Mouse (Mus musculus) CH12.LX (cell line): Measurements from ENCODE around the gene Nxpe3. TPM values are rescaled to one million over a fixed set of nuclear protein-coding genes. Genes with fewer than 3 reads are reported as not detected.
A peak's percentile ranks its signal among the peaks of the same experiment; 100 is the strongest.

Experiments used
- DNase-seq: peaks from one replicate; pipeline ENCODE4 v3.0.0-alpha.2; 2013; ENCODE audit errors: extremely low read depth
- H3K27ac ChIP-seq: 2 replicates; pipeline ENCODE4 v1.5.1; 2012; ENCODE audit warnings: low read depth, mild to moderate bottlenecking, control low read depth, moderate library complexity; ENCODE audit not compliant: insufficient read depth
- H3K27me3 ChIP-seq: replicated peaks from 2 replicates; pipeline ENCODE3; 2012; ENCODE audit warnings: inconsistent platforms
- H3K36me3 ChIP-seq, 2 experiments: replicated peaks in 1 of 2; 2 replicates each; pipeline versions ENCODE3 to v1.6.1; 2012; ENCODE audit warnings: inconsistent platforms in 1 of 2, low read length in 1 of 2, mild to moderate bottlenecking in 1 of 2, mixed read lengths in 1 of 2, moderate library complexity in 1 of 2; ENCODE audit not compliant: control insufficient read depth in 1 of 2, insufficient read depth in 1 of 2
- H3K4me1 ChIP-seq, 2 experiments: 2 replicates each; pipeline ENCODE4 v1.6.1; 2012; ENCODE audit warnings: inconsistent platforms in 1 of 2, moderate library complexity in 1 of 2; ENCODE audit not compliant: insufficient read depth in 2 of 2, control insufficient read depth in 1 of 2
- H3K4me2 ChIP-seq: 2 replicates; pipeline ENCODE4 v1.6.1; 2012; ENCODE audit warnings: low read depth, mild to moderate bottlenecking, control low read depth; ENCODE audit not compliant: poor library complexity, insufficient read depth, severe bottlenecking
- H3K4me3 ChIP-seq, 3 experiments: fragments of 150-350 bp in 1 of 3; sonication (generic) in 1 of 3; replicated peaks in 1 of 3; 2 replicates each; pipeline versions ENCODE3 to v1.5.1; 2011 to 2012; ENCODE audit warnings: low read depth in 2 of 3, low read length in 2 of 3, mild to moderate bottlenecking in 2 of 3, moderate library complexity in 2 of 3, control low read depth in 1 of 3, improper control_type of control experiment in 1 of 3, inconsistent platforms in 1 of 3, mixed read lengths in 1 of 3; ENCODE audit not compliant: poor library complexity in 1 of 3
- H3K79me2 ChIP-seq: replicated peaks from 2 replicates; pipeline ENCODE4 v1.6.1; 2012; ENCODE audit warnings: mild to moderate bottlenecking, moderate library complexity; ENCODE audit not compliant: control insufficient read depth, poor library complexity, insufficient read depth, severe bottlenecking; ENCODE audit errors: extremely low read depth
- H3K9ac ChIP-seq: 2 replicates; pipeline ENCODE4 v1.6.1; 2012; ENCODE audit warnings: low read depth, mild to moderate bottlenecking, control low read depth, moderate library complexity; ENCODE audit not compliant: insufficient read depth
- H3K9me3 ChIP-seq: replicated peaks from 2 replicates; pipeline ENCODE3; 2012; ENCODE audit warnings: low read length, inconsistent platforms, mixed read lengths
- CHD1 ChIP-seq: IDR thresholded peaks from 2 replicates; pipeline ENCODE4 v1.6.1; 2012; ENCODE audit warnings: low read depth, low read length, improper control_type of control experiment, inconsistent platforms
- CHD2 ChIP-seq: IDR thresholded peaks from 2 replicates; pipeline ENCODE4 v1.6.1; 2011; ENCODE audit warnings: low read length, improper control_type of control experiment
- GABPA ChIP-seq: IDR thresholded peaks from 2 replicates; pipeline ENCODE4 v1.6.1; 2012; ENCODE audit warnings: low read depth, low read length, improper control_type of control experiment, inconsistent platforms; ENCODE audit not compliant: insufficient replicate concordance
- HCFC1 ChIP-seq: IDR thresholded peaks from 2 replicates; pipeline ENCODE4 v1.6.1; 2012; ENCODE audit warnings: low read depth, mild to moderate bottlenecking, inconsistent platforms, low read length, improper control_type of control experiment
- IRF4 ChIP-seq: IDR thresholded peaks from 2 replicates; pipeline ENCODE4 v1.6.1; 2014; ENCODE audit warnings: low read depth, mild to moderate bottlenecking, inconsistent platforms, low read length, improper control_type of control experiment
- JUN ChIP-seq: IDR thresholded peaks from 2 replicates; pipeline ENCODE4 v1.6.1; 2011; ENCODE audit warnings: low read depth, mild to moderate bottlenecking, low read length, improper control_type of control experiment, moderate library complexity; ENCODE audit not compliant: insufficient read depth
- JUND ChIP-seq: conservative IDR thresholded peaks from 2 replicates; pipeline ENCODE4 v1.6.1; 2011; ENCODE audit warnings: low read depth, low read length, improper control_type of control experiment
- KAT2A ChIP-seq: IDR thresholded peaks from 2 replicates; pipeline ENCODE4 v1.6.1; 2012; ENCODE audit warnings: low read length, improper control_type of control experiment, inconsistent platforms; ENCODE audit not compliant: insufficient replicate concordance
- MAFK ChIP-seq: IDR thresholded peaks from 2 replicates; pipeline ENCODE4 v1.6.1; 2011; ENCODE audit warnings: low read length, improper control_type of control experiment; ENCODE audit not compliant: insufficient replicate concordance
- MAX ChIP-seq: IDR thresholded peaks from 2 replicates; pipeline ENCODE4 v1.6.1; 2011; ENCODE audit warnings: low read length, improper control_type of control experiment
- MAZ ChIP-seq: IDR thresholded peaks from 2 replicates; pipeline ENCODE4 v1.6.1; 2012; ENCODE audit warnings: low read depth, mild to moderate bottlenecking, inconsistent platforms, low read length, improper control_type of control experiment, moderate library complexity
- MEF2A ChIP-seq: IDR thresholded peaks from 2 replicates; pipeline ENCODE4 v1.6.1; 2014; ENCODE audit warnings: low read depth, mild to moderate bottlenecking, inconsistent platforms, low read length, improper control_type of control experiment, borderline replicate concordance
- MXI1 ChIP-seq: IDR thresholded peaks from 2 replicates; pipeline ENCODE4 v1.6.1; 2011; ENCODE audit warnings: mild to moderate bottlenecking, low read depth, low read length, improper control_type of control experiment
- MYC ChIP-seq: IDR thresholded peaks from 2 replicates; pipeline ENCODE4 v1.6.1; 2011; ENCODE audit warnings: low read depth, mild to moderate bottlenecking, improper control_type of control experiment, low read length
- NELFE ChIP-seq: IDR thresholded peaks from 2 replicates; pipeline ENCODE4 v1.6.1; 2011; ENCODE audit warnings: low read depth, low read length, improper control_type of control experiment
- PAX5 ChIP-seq: IDR thresholded peaks from 2 replicates; pipeline ENCODE4 v1.6.1; 2012; ENCODE audit warnings: low read length, inconsistent platforms, mixed read lengths
- POLR2A ChIP-seq: IDR thresholded peaks from 2 replicates; pipeline ENCODE4 v1.6.1; 2011; ENCODE audit warnings: low read depth, mild to moderate bottlenecking, improper control_type of control experiment, low read length
- POLR2AphosphoS2 ChIP-seq: IDR thresholded peaks from 2 replicates; pipeline ENCODE4 v1.6.1; 2011; ENCODE audit warnings: low read depth, low read length, improper control_type of control experiment
- RAD21 ChIP-seq: IDR thresholded peaks from 2 replicates; pipeline ENCODE4 v1.6.1; 2011; ENCODE audit warnings: low read depth, mild to moderate bottlenecking, low read length, improper control_type of control experiment, moderate library complexity
- RCOR1 ChIP-seq: conservative IDR thresholded peaks from 2 replicates; pipeline ENCODE4 v1.6.1; 2012; ENCODE audit warnings: low read depth, mild to moderate bottlenecking, inconsistent platforms, low read length, improper control_type of control experiment
- SIN3A ChIP-seq: IDR thresholded peaks from 2 replicates; pipeline ENCODE4 v1.6.1; 2012; ENCODE audit warnings: low read length, improper control_type of control experiment, inconsistent platforms
- SMC3 ChIP-seq: IDR thresholded peaks from 2 replicates; pipeline ENCODE4 v1.6.1; 2011; ENCODE audit warnings: low read depth, low read length, improper control_type of control experiment
- UBTF ChIP-seq: IDR thresholded peaks from 2 replicates; pipeline ENCODE4 v1.6.1; 2012; ENCODE audit warnings: low read depth, mild to moderate bottlenecking, inconsistent platforms, low read length, improper control_type of control experiment, moderate library complexity
- USF1 ChIP-seq: IDR thresholded peaks from 2 replicates; pipeline ENCODE4 v1.6.1; 2014; ENCODE audit warnings: low read depth, mild to moderate bottlenecking, inconsistent platforms, low read length, improper control_type of control experiment
- USF2 ChIP-seq: conservative IDR thresholded peaks from 2 replicates; pipeline ENCODE4 v1.6.1; 2011; ENCODE audit warnings: low read depth, low read length, improper control_type of control experiment
- ZKSCAN1 ChIP-seq: IDR thresholded peaks from 2 replicates; pipeline ENCODE4 v1.6.1; 2012; ENCODE audit warnings: low read depth, inconsistent platforms, low read length, improper control_type of control experiment, borderline replicate concordance
- ZMIZ1 ChIP-seq: IDR thresholded peaks from 2 replicates; pipeline ENCODE4 v1.6.1; 2012; ENCODE audit warnings: low read depth, mild to moderate bottlenecking, inconsistent platforms, low read length, improper control_type of control experiment
- dilution Hi-C: fragments of 300-500 bp; cut with MboI; formaldehyde crosslinking; loops from 2 replicates; pipeline ENCODE4 v1.14.3; 2020; ENCODE audit warnings: low sequenced_read_pairs; ENCODE audit not compliant: extremely low pct_unique_long_range_greater_than_20kb, extremely low pct_ligation_motif_present
- in situ Hi-C: fragments of 300-500 bp; cut with MboI; formaldehyde crosslinking; loops from 3 replicates; pipeline ENCODE4 v1.14.3; 2019; ENCODE audit warnings: low sequenced_read_pairs, low pct_ligation_motif_present, low pct_unique_long_range_greater_than_20kb, mixed read lengths
- polyA plus RNA-seq: library from polyadenylated mRNA; unstranded; fragments of >175 nt; gene quantifications from 2 replicates; pipeline ENCODE4 v1.2.1, GENCODE M21; 2012; ENCODE audit warnings: low read depth; ENCODE audit not compliant: insufficient read length
- total RNA-seq, 2 experiments: library from RNA; depleted of rRNA; stranded (reverse); fragments of 300-350 nt in 1 of 2; fragments of >200 nt in 1 of 2; gene quantifications; 2 replicates each; pipeline ENCODE4 v1.2.3; 2012 to 2014

Nxpe3 gene
- total and polyA plus RNA-seq, 3 experiments = 5.4 to 12.3 (median 10.6) TPM

DNA sequence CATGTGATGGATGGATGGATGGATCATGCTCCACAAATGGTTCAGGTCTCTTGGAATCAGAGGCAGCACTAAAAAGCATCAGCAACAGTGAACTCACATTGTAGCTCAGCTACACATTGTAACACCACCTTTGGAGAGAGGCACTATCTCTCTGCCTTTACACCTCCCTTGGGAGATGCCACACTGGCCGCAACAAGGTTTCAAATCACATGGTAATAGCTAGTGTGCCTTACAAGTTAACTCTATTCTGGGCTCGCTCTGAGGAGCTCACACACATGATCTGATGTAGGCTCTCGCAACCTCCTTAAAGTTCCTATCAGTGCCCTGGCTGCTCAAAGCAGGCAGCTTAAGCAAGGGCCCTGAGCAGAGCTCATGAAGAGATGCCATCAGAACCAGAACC, 44.6 kb downstream of the Nxpe3 start (continued):
- TF ChIP-seq CHD2 (no peak), KAT2A (0 out of 2 replicates have a peak, but pooled peaks have one; percentile 59), PAX5 (no peak), USF1 (no peak), MAZ (no peak), SMC3 (peak; percentile 37), CHD1 (no peak), ZMIZ1 (no peak), ZKSCAN1 (no peak), UBTF (no peak), POLR2A (0 out of 2 replicates have a peak, but pooled peaks have one; percentile 17), GABPA (no peak), USF2 (peak; percentile 39), NELFE (no peak), SIN3A (peak; percentile 54; the same call in 1 of the 2 replicates), RAD21 (peak; percentile 20), POLR2AphosphoS2 (no peak), MXI1 (0 out of 2 replicates have a peak, but pooled peaks have one; percentile 48), HCFC1 (no peak)

DNA sequence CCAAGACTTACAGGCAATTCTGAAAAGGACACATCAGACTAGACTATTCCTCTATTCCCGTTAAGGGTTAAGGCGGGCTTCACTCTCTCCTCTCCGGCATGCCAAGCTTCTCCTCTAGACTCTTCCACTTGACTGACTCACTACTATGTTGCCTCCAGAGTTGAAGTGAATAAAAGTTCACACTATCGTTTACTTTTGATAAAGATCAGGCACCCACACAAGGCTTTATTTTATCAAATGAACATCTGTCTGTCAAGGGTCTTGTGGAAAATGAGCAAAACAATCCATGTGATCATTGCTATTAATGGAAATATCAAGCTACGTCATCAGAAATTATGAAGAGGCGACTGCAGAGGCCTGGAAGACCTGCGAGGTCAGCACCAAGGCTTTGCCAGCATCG, 47.4 kb downstream of the Nxpe3 start:
- dilution Hi-C loops = no loop called here

More for the DNA sequence above, 47.4 kb downstream of the Nxpe3 start:
- no peak overlapping the region for H3K9ac ChIP-seq
- peaks cover 30 to 55% of the 10 kb centered on the region in 2 experiments for H3K36me3 ChIP-seq
- TF ChIP-seq RCOR1 (no peak), MEF2A (no peak), MAFK (no peak), JUND (no peak), IRF4 (no peak), MAX (no peak), CHD1 (no peak), JUN (no peak), MYC (no peak), CHD2 (no peak), SMC3 (no peak), ZKSCAN1 (no peak)
- TF ChIP-seq, all 38 proteins: peak for 0
- Histone ChIP-seq H3K27me3 (no peaks in the 10 kb centered on the region), H3K4me1 (peaks cover 14 to 36% of the 10 kb centered on the region in 2 experiments), H3K9me3 (no peaks in the 10 kb centered on the region), H3K4me2 (no peak overlapping the region), H3K79me2 (no peaks in the 10 kb centered on the region), H3K4me3 (no peak overlapping the region), H3K27ac (no peak overlapping the region)
- DNase-seq = no peak
- in situ Hi-C loops = loop anchor here (5.0 kb wide), 1 partner anchor 325 kb away; no protein-coding TSS in a partner anchor
